Mouse (Mus musculus): ENCODE results near the gene Acp4. TPM values are rescaled to one million over a fixed set of nuclear protein-coding genes. Genes with fewer than 3 reads are reported as not detected.

The Acp4 gene
- polyA plus RNA-seq, 1 experiment from 2014 or later: not detected

- TF ChIP-seq CTCF (IDR thresholded peaks at IDR 0.05; ENCODE audit: low read depth) (no peak), EP300 (IDR thresholded peaks at IDR 0.05; ENCODE audit: low read depth) (no peak)
- H3K9me3 ChIP-seq (ENCODE audit: low read length): no peaks in the 10 kb centered on the region
- H3K4me3 ChIP-seq (ENCODE audit: low read depth, low read length): no peak overlapping the region
- ATAC-seq (no peak), DNase-seq (no peak)
- H3K9ac ChIP-seq (replicated peaks): no peak overlapping the region
- H3K27ac ChIP-seq (ENCODE audit: low read depth): no peak overlapping the region
- H3K4me2 ChIP-seq (ENCODE audit: low read depth, low read length): no peak overlapping the region
- H3K4me1 ChIP-seq (ENCODE audit: insufficient read depth): no peaks in the 10 kb centered on the region
- 16% methylated on average over 1 of the region's 1 CpGs for WGBS (ENCODE audit: insufficient replicate concordance)
- H3K36me3 ChIP-seq (replicated peaks; ENCODE audit: insufficient read depth, low read length): no peaks in the 10 kb centered on the region
- H3K27me3 ChIP-seq (ENCODE audit: insufficient read depth, low read length): no peaks in the 10 kb centered on the region
Observed at GRCm38 (mm10) chr7:44280959-44281358, 23.8 kb upstream of the Acp4 start.

GRCm38 (mm10) chr7:44277250-44277622, 20.1 kb upstream of the Acp4 start:
- ATAC-seq (no peak), DNase-seq (peak; percentile 35)

GRCm38 (mm10) chr7:44276461-44277249, 19.5 kb upstream of the Acp4 start:
- no peak overlapping the region for H3K27ac ChIP-seq (ENCODE audit: low read depth)
- 72% methylated on average over 8 of the region's 10 CpGs for WGBS (ENCODE audit: insufficient replicate concordance)
- peaks cover 3% of the 10 kb centered on the region; the same call in 1 of the 2 replicates for H3K27me3 ChIP-seq (ENCODE audit: insufficient read depth, low read length)
- H3K9ac ChIP-seq (replicated peaks): no peak overlapping the region
- H3K36me3 ChIP-seq (replicated peaks; ENCODE audit: insufficient read depth, low read length): no peaks in the 10 kb centered on the region
- no peak overlapping the region for H3K4me3 ChIP-seq (ENCODE audit: low read depth, low read length)
- no peak for DNase-seq
- H3K9me3 ChIP-seq (ENCODE audit: low read length): no peaks in the 10 kb centered on the region
- no peak for TF ChIP-seq EP300 (IDR thresholded peaks at IDR 0.05; ENCODE audit: low read depth)
- no peak for TF ChIP-seq CTCF (IDR thresholded peaks at IDR 0.05; ENCODE audit: low read depth)
- no peak overlapping the region for H3K4me2 ChIP-seq (ENCODE audit: low read depth, low read length)
- ATAC-seq: no peak
- no peaks in the 10 kb centered on the region for H3K4me1 ChIP-seq (ENCODE audit: insufficient read depth)

More at GRCm38 (mm10) chr7:44277250-44277622, 20.1 kb upstream of the Acp4 start:
- Histone ChIP-seq H3K36me3 (replicated peaks; ENCODE audit: insufficient read depth, low read length) (no peaks in the 10 kb centered on the region), H3K4me1 (ENCODE audit: insufficient read depth) (no peaks in the 10 kb centered on the region), H3K9me3 (ENCODE audit: low read length) (no peaks in the 10 kb centered on the region), H3K4me3 (ENCODE audit: low read depth, low read length) (no peak overlapping the region), H3K9ac (replicated peaks) (no peak overlapping the region), H3K27ac (ENCODE audit: low read depth) (no peak overlapping the region), H3K4me2 (ENCODE audit: low read depth, low read length) (no peak overlapping the region), H3K27me3 (ENCODE audit: insufficient read depth, low read length) (peaks cover 3% of the 10 kb centered on the region; the same call in 1 of the 2 replicates)
- 47% methylated on average over 2 of the region's 2 CpGs for WGBS (ENCODE audit: insufficient replicate concordance)
- peak; percentile 56 for TF ChIP-seq CTCF (IDR thresholded peaks at IDR 0.05; ENCODE audit: low read depth)
- no peak for TF ChIP-seq EP300 (IDR thresholded peaks at IDR 0.05; ENCODE audit: low read depth)

GRCm38 (mm10) chr7:44275546-44275945, 18.4 kb upstream of the Acp4 start:
- H3K9ac ChIP-seq (replicated peaks): no peak overlapping the region
- no peaks in the 10 kb centered on the region for H3K36me3 ChIP-seq (replicated peaks; ENCODE audit: insufficient read depth, low read length)
- peaks cover 3% of the 10 kb centered on the region; the same call in 1 of the 2 replicates for H3K27me3 ChIP-seq (ENCODE audit: insufficient read depth, low read length)
- ATAC-seq: no peak
- no peak overlapping the region for H3K4me3 ChIP-seq (ENCODE audit: low read depth, low read length)
- no peak for TF ChIP-seq EP300 (IDR thresholded peaks at IDR 0.05; ENCODE audit: low read depth)
- no peak for TF ChIP-seq CTCF (IDR thresholded peaks at IDR 0.05; ENCODE audit: low read depth)
- H3K27ac ChIP-seq (ENCODE audit: low read depth): no peak overlapping the region
- WGBS (ENCODE audit: insufficient replicate concordance): 63% methylated on average over 3 of the region's 3 CpGs
- no peaks in the 10 kb centered on the region for H3K9me3 ChIP-seq (ENCODE audit: low read length)
- DNase-seq: no peak
- no peaks in the 10 kb centered on the region for H3K4me1 ChIP-seq (ENCODE audit: insufficient read depth)
- H3K4me2 ChIP-seq (ENCODE audit: low read depth, low read length): no peak overlapping the region

GRCm38 (mm10) chr7:44274096-44274495, 16.9 kb upstream of the Acp4 start:
- no peaks in the 10 kb centered on the region for H3K9me3 ChIP-seq (ENCODE audit: low read length)
- no peak overlapping the region for H3K27ac ChIP-seq (ENCODE audit: low read depth)
- DNase-seq (no peak), ATAC-seq (no peak)
- WGBS (ENCODE audit: insufficient replicate concordance): 40% methylated on average over 11 of the region's 11 CpGs
- H3K36me3 ChIP-seq (replicated peaks; ENCODE audit: insufficient read depth, low read length): no peaks in the 10 kb centered on the region
- H3K4me2 ChIP-seq (ENCODE audit: low read depth, low read length): no peak overlapping the region
- H3K4me3 ChIP-seq (ENCODE audit: low read depth, low read length): no peak overlapping the region
- no peaks in the 10 kb centered on the region for H3K4me1 ChIP-seq (ENCODE audit: insufficient read depth)
- no peak overlapping the region for H3K9ac ChIP-seq (replicated peaks)
- TF ChIP-seq CTCF (IDR thresholded peaks at IDR 0.05; ENCODE audit: low read depth) (no peak), EP300 (IDR thresholded peaks at IDR 0.05; ENCODE audit: low read depth) (no peak)
- H3K27me3 ChIP-seq (ENCODE audit: insufficient read depth, low read length): peaks cover 3% of the 10 kb centered on the region; the same call in 1 of the 2 replicates

GRCm38 (mm10) chr7:44273446-44273845, 16.3 kb upstream of the Acp4 start:
- peaks cover 3% of the 10 kb centered on the region; the same call in 1 of the 2 replicates for H3K27me3 ChIP-seq (ENCODE audit: insufficient read depth, low read length)
- no peaks in the 10 kb centered on the region for H3K4me1 ChIP-seq (ENCODE audit: insufficient read depth)
- no peak overlapping the region for H3K9ac ChIP-seq (replicated peaks)
- ATAC-seq (no peak), DNase-seq (no peak)
- H3K36me3 ChIP-seq (replicated peaks; ENCODE audit: insufficient read depth, low read length): no peaks in the 10 kb centered on the region
- H3K9me3 ChIP-seq (ENCODE audit: low read length): no peaks in the 10 kb centered on the region
- no peak overlapping the region for H3K27ac ChIP-seq (ENCODE audit: low read depth)
- H3K4me3 ChIP-seq (ENCODE audit: low read depth, low read length): no peak overlapping the region
- 57% methylated on average over 7 of the region's 7 CpGs for WGBS (ENCODE audit: insufficient replicate concordance)
- TF ChIP-seq EP300 (IDR thresholded peaks at IDR 0.05; ENCODE audit: low read depth) (no peak), CTCF (IDR thresholded peaks at IDR 0.05; ENCODE audit: low read depth) (no peak)
- H3K4me2 ChIP-seq (ENCODE audit: low read depth, low read length): no peak overlapping the region

Data from liver, postnatal 0 days (tissue).